Mouse (Mus musculus) inflammation-experienced regulatory T-cells, adult 6 months (primary cell): Measurements from ENCODE around the gene Trim66. TPM values are rescaled to one million over a fixed set of nuclear protein-coding genes. Genes with fewer than 3 reads are reported as not detected.

ENCODE experiments used
- ATAC-seq: one replicate; pipeline ENCODE4 v1.8.0; 2017
- polyA plus RNA-seq, 3 experiments: library from polyadenylated mRNA; unstranded; fragments of 100-300 nt; shearing (Covaris generic); gene quantifications; one replicate each; pipeline ENCODE4 v1.2.1; 2017

The Trim66 gene
- polyA plus RNA-seq, 3 experiments from 2014 or later: not detected

GRCm38 (mm10) chr7:109445012-109445411 lies 62.9 kb downstream of the Trim66 start:
- ATAC-seq: no peak

DNA sequence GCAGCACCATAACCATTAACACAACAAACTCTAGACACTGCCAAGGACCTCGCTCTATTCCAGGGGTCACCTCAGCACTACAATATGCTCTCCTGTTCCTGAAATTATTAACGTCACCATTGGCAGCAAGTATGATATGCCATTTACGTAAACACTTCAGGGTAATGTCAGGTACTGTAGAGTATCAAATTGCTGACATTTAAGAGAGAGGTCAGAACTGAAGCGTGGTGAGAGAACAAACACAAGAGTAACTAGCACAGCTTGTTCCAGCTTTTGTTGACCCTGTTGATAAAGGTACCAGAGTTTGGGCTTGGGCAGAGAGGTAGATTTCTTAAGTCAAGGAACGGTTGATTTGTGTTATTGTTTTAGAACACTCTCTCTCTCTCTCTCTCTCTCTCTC lies 65.2 kb downstream of the Trim66 start:
- ATAC-seq: no peak

DNA sequence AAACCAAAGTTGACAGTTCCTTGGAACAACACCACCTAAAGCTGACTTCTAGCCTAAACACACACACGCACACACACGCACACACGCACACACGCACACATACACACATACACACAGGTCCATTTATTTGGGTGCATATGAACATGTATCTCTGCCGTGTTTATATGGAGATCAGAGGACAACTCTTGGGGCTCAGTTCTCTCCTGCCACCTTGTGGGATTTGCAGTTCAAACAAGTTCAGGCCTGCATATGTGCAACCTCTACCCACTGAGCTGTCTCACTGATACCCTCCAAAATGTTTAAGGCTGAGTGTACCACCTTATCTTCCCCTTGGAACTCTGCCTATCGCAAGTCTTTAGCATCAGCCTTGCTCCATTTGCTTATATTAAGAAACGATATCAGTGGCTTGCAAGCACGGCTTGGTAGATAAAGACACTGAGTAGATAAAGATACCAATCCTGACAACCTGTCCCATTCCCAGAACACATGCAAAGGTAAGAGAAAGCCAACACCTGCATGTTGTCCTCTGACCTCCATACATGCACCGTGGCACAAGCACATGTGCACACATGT lies 67.2 kb downstream of the Trim66 start:
- no peak for ATAC-seq

DNA sequence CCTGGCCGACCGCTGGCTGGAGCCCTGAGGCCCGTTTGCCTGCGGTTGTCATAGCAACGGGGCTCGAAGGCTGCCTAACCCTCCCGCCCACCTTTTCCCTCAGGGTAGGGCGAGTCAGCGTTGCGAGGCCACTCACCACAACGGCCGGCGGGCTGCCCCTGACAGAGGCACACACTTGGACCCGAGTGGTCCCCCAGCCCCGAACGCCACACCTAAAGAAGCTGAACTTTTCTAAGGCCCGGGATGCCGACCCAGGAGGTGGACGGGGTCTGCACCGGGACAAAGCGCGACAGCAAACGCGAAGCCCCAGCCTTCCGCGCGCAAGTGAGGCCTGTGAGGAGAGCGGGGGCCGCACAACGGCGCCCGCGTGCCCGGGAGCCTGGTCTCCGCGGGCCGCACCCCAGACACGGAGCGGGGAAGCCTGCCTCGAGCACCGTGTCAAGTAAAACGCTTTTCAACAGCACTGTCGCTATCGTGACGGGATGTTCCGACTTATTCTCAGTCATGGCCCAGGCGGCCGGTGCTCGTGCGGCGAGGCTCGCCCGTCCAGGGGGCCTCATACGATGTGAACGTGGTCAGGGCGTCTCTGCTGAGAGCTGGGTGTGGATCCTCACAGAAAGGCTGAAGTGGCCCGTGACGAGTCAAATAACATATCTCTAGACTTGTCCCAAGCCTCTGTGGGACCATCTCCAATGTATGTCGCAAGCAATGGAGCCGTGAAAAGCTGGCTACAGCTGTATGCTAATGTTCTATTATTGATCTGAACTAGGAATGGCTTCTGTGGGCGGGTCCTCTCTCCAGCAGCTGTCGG lies 68.9 kb downstream of the Trim66 start, which contains the start of gene Stk33:
Gene Stk33 (minus strand): TSS at position 301 of the 811 bp plus-strand sequence.
- ATAC-seq: no peak

DNA sequence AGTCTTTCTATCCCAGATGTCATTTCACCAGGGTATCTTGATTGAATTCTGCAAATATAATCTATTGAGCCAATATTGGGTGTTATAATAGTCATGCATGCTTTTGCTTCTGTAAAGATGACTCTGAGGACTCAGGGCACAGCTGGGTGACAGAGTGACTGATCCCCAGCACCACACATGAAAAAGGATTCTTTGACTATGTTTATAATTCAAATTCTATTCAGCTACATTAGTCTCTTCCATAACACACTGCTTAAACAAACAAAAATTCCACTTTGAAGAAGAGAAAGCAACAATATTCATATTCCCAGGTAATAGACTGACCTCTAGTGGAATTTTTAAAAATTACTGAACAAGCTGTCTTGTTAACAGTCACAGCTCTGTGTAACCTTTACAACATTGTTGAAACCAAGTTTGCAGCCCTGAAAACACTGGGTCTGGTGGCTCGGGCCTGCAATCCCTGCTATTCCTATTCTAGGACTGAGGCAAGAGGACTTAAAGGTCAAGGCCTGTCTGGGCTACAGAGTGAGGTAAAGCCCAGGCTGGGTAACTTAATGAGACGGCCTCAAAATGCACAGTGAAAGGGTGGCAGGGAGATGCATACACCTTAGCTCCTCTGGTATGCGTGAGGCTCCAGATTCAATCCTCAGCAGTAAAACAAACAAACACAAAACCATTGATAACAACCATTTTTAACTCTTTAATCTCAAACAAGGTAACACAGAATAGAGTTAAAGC lies 83.3 kb downstream of the Trim66 start:
- ATAC-seq: no peak

DNA sequence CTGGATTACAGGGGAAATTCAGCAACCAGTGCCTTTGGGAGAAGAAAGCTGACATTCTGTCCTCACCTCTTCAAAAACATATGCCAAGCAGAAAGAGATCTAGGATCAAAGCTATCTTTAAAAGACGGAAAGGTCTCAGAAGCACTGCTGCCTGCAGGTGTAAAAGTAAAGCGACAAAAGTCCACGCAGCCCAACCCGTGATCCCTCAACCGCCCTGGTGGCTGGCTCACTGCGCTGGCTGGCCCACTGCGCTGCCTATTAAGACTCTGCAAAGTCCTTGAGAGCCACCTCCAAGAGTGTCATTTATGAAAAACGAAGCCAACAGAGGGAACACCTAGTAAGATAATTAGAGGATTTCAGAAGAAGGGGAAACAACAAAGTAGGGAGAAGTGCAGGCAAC lies 85.1 kb downstream of the Trim66 start:
- ATAC-seq: no peak

DNA sequence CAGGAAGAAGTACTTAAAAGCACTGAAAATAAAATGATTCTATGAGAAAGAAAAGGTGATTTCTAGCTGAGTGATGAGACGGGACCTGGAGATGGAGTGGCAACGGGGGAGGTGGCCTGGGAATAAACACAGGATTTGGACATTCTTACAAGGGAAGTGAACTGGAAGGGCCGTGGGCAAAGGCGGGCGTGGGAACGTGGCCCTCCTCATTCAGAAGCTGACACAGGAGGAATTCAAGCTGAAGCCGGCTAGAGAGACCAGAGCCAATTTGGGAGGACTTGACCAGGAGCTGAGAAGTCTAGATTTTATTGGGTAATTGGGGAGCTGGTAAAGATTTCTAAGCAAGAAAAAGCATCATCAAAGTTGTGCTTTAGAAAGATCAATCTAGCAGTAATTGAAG lies 102.4 kb downstream of the Trim66 start:
- no peak for ATAC-seq

DNA sequence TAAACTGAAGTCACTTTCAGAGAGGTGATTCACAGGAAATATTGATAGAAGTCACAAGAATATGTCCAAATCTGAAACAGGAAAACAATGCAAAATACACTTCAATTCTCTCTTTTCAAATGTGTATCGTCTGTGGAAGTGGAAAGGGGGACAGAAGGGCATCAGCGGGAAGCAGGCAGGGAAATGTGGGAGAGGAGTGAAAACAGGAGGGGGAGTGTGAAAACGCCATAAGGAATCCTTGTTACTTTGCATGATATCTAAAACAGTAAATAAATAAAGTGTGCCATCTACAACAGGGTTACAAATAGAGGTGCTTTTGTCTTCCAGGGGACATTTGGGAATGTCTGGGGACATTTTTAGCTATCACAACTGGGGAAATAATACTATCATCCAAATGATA lies 108.6 kb downstream of the Trim66 start:
- ATAC-seq: no peak

Other genes with a start within 250 kb of the Trim66 start
- gene Stk33, start 69.1 kb downstream of the Trim66 start, polyA plus RNA-seq: not detected
- 100 to 1,000 TPM; 216 to 323 (median 255) TPM for gene Rpl27a, start 11.0 kb upstream of the Trim66 start, polyA plus RNA-seq
- under 1 TPM; 0.36 to 0.90 (median 0.47) TPM for gene St5, start 195.5 kb upstream of the Trim66 start, polyA plus RNA-seq
- 10 to 100 TPM; 27.1 to 43.4 (median 31.9) TPM for gene Akip1, start 195.6 kb upstream of the Trim66 start, polyA plus RNA-seq
- under 1 TPM in 1 of 3 experiments, not detected in 2; 0.27 TPM for gene BC051019, start 215.7 kb upstream of the Trim66 start, polyA plus RNA-seq
- gene Ascl3, start 223.6 kb upstream of the Trim66 start, polyA plus RNA-seq: under 1 TPM in 1 of 3 experiments, not detected in 2; 0.83 TPM
- 100 to 1,000 TPM; 103 to 142 (median 121) TPM for gene Tmem9b, start 244.7 kb upstream of the Trim66 start, polyA plus RNA-seq